In the genomic region with DNA sequence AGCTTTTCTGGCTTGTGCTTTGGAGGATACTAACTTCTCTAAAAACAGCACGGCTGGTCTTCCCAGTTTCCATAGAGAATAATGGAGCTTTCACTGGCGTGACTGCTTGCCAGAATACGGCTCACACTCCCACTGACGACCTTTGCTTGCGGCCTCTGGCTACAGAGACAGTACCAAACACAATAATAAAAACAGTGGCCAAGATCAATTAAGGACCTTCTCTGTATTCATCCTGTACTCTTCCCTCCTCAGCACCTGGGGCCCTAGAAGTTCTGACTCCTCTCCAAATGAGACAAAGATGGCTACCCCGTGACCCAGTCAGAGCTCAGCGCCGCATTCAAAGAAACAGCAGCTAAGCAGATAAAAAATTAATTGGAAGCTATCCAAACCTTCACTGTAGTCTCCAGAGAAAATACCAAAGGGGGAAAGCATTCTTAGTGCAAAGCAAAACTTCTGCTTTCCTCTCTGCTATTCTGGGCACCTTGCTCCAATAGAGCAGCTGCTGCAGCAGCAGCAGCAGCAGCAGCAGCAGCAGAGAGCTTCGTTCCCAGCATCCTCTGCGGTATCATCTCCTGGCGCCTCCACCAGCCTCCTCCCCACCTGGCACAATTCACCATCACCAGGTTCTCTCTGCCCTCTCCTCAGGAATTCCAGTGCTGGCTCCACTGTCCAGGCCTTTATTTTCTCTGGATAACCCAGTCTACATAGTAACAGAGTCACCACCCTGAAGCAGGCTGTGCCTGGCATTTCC, we compare ENCODE assay signal across 11 mouse cellular contexts. TPM values are rescaled to one million over a fixed set of nuclear protein-coding genes. Genes with fewer than 3 reads are reported as not detected.
DNase-seq lines count a peak whose midpoint lies in the region; ATAC-seq and TF ChIP-seq lines count a peak whose summit lies in the region.
"Had no signal": no experiment of that assay in that cellular context is flagged by ENCODE, and none has a peak within 500 bp of the region (broad histone marks: within the 10 kb centered on the region; RNA-seq: fewer than 3 reads in every experiment).

No protein-coding gene starts in this region.

- H3K4me1 ChIP-seq in kidney, adult 2 months (ENCODE audit: control insufficient read depth, insufficient read depth, low read length): no peaks in the 10 kb centered on the region
- peaks cover 42% of the 10 kb centered on the region for H3K4me1 ChIP-seq in limb, embryonic 15.5 days
- H3K4me1 ChIP-seq: megakaryocyte, embryonic 14.5 days had no signal

- DNase-seq in kidney, adult 2 months: peak; percentile 18
- DNase-seq in kidney, postnatal 36 days: no peak
- DNase-seq in R1 (ENCODE audit: low read depth, low spot score): peak; percentile 56
- DNase-seq in heart, adult 9 months (ENCODE audit: low spot score in 2 of 2): peak; percentile 23 to 35
- no peak for DNase-seq in natural killer cell, adult 2 months (ENCODE audit: low spot score in 2 of 2)

- H3K9ac ChIP-seq in limb, embryonic 15.5 days: no peak overlapping the region

- H3K9me3 ChIP-seq in limb, embryonic 15.5 days: no peaks in the 10 kb centered on the region

- WGBS in kidney, adult 2 months: 42% methylated on average over 11 of the region's 11 CpGs
- 43% methylated on average over 11 of the region's 11 CpGs for WGBS in limb, embryonic 15.5 days

- no peak overlapping the region for H3K4me3 ChIP-seq in kidney, adult 2 months (ENCODE audit: insufficient read depth, low read depth, low read length)
- no peak overlapping the region for H3K4me3 ChIP-seq in limb, embryonic 15.5 days
- H3K4me3 ChIP-seq: erythroblast, embryonic 14.5 days; megakaryocyte, embryonic 14.5 days had no signal

- H3K27ac ChIP-seq in kidney, adult 2 months (ENCODE audit: insufficient read depth, low read depth, low read length): no peak overlapping the region
- peak overlapping the region; percentile 51 for H3K27ac ChIP-seq in limb, embryonic 15.5 days

- no peaks in the 10 kb centered on the region for H3K36me3 ChIP-seq in kidney, adult 2 months (ENCODE audit: control insufficient read depth, insufficient read depth, low read length)
- no peaks in the 10 kb centered on the region for H3K36me3 ChIP-seq in limb, embryonic 15.5 days

- no peak for TF ChIP-seq POLR2A in kidney, adult 2 months (IDR thresholded peaks at IDR 0.05; ENCODE audit: low read depth, low read length)

- no peak overlapping the region for H3K4me2 ChIP-seq in limb, embryonic 15.5 days

- H3K27me3 ChIP-seq in kidney, adult 2 months (replicated peaks; ENCODE audit: control insufficient read depth, insufficient read depth, low read length): no peaks in the 10 kb centered on the region
- H3K27me3 ChIP-seq in limb, embryonic 15.5 days: no peaks in the 10 kb centered on the region
- H3K27me3 ChIP-seq: megakaryocyte, embryonic 14.5 days had no signal

- ATAC-seq in limb, embryonic 15.5 days (ENCODE audit: insufficient number of reproducible peaks, low FRiP score, low TSS enrichment, low read depth): no peak
- no peak for ATAC-seq in megakaryocyte progenitor cell, adult 5-6 weeks (replicated peaks; ENCODE audit: poor library complexity)
- no peak for ATAC-seq in monocyte, adult 5-6 weeks (replicated peaks; ENCODE audit: insufficient number of reproducible peaks, low FRiP score, low TSS enrichment, poor library complexity, severe bottlenecking)

- no peak for TF ChIP-seq CTCF in kidney, adult 2 months (conservative IDR thresholded peaks at IDR 0.05; ENCODE audit: insufficient read depth, insufficient read length, low read depth, low read length)

RNA-seq across cellular contexts. Expression of gene Kank4, which starts 20.6 kb away (rescaled TPM):
- polyA plus RNA-seq in kidney, adult 2 months (2012; rRNA removed): 3.2 and 3.5 TPM in 2 replicates
- polyA plus RNA-seq in limb, embryonic 15.5 days (2015; fragmentation: Nextera tagmentation; extraction: Ambion mirVana): 1.4 and 1.9 TPM in 2 replicates
- total RNA-seq in megakaryocyte progenitor cell, adult 5-6 weeks (2015): not detected in 2 replicates
- 0.12 TPM in 1 of 2 replicates, not detected in the other for total RNA-seq in megakaryocyte progenitor cell, adult 5-6 weeks (2017)
- total RNA-seq in monocyte, adult 5-6 weeks (2017): not detected in 3 replicates
- total RNA-seq: MEL had no signal
- polyA plus RNA-seq: erythroblast, embryonic 14.5 days had no signal

RNA-seq across cellular contexts. Expression of gene I0C0044D17Rik, which starts 26.9 kb away (rescaled TPM):
- not detected in 2 replicates for polyA plus RNA-seq in kidney, adult 2 months (2012; rRNA removed)
- polyA plus RNA-seq in limb, embryonic 15.5 days (2015; fragmentation: Nextera tagmentation; extraction: Ambion mirVana): not detected in 2 replicates
- total RNA-seq in megakaryocyte progenitor cell, adult 5-6 weeks (2015): not detected in 2 replicates
- total RNA-seq in megakaryocyte progenitor cell, adult 5-6 weeks (2017): not detected in 2 replicates
- not detected in 3 replicates for total RNA-seq in monocyte, adult 5-6 weeks (2017)
- total RNA-seq: MEL had no signal
- polyA plus RNA-seq: erythroblast, embryonic 14.5 days had no signal

Comparison
In these comparisons a context has a peak if more than half of its experiments do, and no peak if none do; other contexts are left out.
1. DNase-seq: peak in kidney, adult 2 months (single experiment), R1 (single experiment) and heart, adult 9 months (2 of 2); none in kidney, postnatal 36 days (0 of 2) and natural killer cell, adult 2 months (0 of 2).